ENCODE assay signal across 15 mouse cellular contexts in the genomic region with DNA sequence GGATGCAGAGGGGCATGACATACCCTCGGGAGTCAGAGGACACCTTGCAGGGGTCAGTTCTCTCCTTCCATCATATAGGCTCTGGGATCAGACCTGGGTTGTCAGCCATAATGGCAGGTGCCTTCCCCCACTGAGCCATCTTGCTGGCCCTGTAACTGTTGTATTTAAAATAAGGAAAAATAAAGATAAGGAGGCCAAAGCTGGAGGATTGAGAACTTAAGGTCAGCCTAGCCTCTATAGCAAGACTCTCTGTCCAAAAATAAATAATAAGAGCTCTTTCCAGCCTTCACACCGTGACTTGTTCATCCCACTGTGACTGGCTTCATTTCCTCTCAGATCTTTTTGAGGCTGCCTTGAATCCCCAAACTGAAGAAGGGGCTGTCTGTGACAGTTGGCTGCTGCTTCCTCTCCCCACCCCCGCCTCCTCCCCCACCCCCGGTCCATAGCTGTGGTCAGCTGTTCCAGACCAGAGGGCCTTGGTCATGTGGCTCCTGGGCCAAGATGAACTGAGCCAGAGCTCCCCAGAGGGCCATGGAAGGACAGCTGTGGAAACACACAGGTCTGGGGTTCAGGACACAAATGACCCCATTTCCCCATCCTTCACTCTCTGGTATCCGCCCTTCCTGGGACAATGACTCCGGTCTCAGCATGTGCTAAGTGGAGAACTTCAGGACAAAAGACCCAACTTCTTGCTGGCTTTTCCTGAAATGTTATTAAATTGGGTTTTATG.
DNase-seq lines count a peak whose midpoint lies in the region; ATAC-seq and TF ChIP-seq lines count a peak whose summit lies in the region.
"Had no signal": no experiment of that assay in that cellular context is flagged by ENCODE, and none has a peak within 500 bp of the region (broad histone marks: within the 10 kb centered on the region; RNA-seq: fewer than 3 reads in every experiment).

No protein-coding gene starts in this region.

- H3ac ChIP-seq in myocyte (ENCODE audit: control insufficient read depth, insufficient read length), result no peak overlapping the region

- no peak for ATAC-seq in liver, postnatal 0 days

- peaks cover 6% of the 10 kb centered on the region for H3K9me3 ChIP-seq in liver, postnatal 0 days (ENCODE audit: low read length)
- H3K9me3 ChIP-seq: lung, embryonic 15.5 days; stomach, embryonic 15.5 days had no signal

- no peak for DNase-seq in liver, adult 2 months (ENCODE audit: extremely low read depth, low read depth, low spot score)
- DNase-seq in liver, postnatal 0 days, result no peak
- DNase-seq in gastrocnemius, postnatal 25 days, result peak; percentile 80
- DNase-seq in kidney, adult 2 months, result peak; percentile 80
- DNase-seq in cerebellum, postnatal 10 days, result no peak
- no peak for DNase-seq in urinary bladder, postnatal 14 days (ENCODE audit: low spot score)
- DNase-seq in right cerebral cortex, postnatal 36 days (ENCODE audit: low spot score in 2 of 2), result no peak
- DNase-seq: adrenal gland, adult 8-10 months; right cerebral cortex, postnatal 4 days had no signal

- 0 out of 2 replicates have a peak, but pooled peaks cover 3% of the 10 kb centered on the region for H3K4me1 ChIP-seq in liver, adult 2 months (ENCODE audit: control insufficient read depth, insufficient read depth, low read length)
- H3K4me1 ChIP-seq in liver, postnatal 0 days (ENCODE audit: insufficient read depth), result no peaks in the 10 kb centered on the region
- no peaks in the 10 kb centered on the region for H3K4me1 ChIP-seq in kidney, adult 2 months (ENCODE audit: control insufficient read depth, insufficient read depth, low read length)
- H3K4me1 ChIP-seq: stomach, embryonic 15.5 days had no signal

- no peak overlapping the region for H3K4me2 ChIP-seq in liver, postnatal 0 days (ENCODE audit: low read depth, low read length)
- H3K4me2 ChIP-seq in myocyte (ENCODE audit: low read depth), result no peak overlapping the region
- H3K4me2 ChIP-seq: limb, embryonic 15.5 days; lung, embryonic 15.5 days; stomach, embryonic 15.5 days had no signal

- H3K27me3 ChIP-seq in liver, adult 2 months (ENCODE audit: control insufficient read depth, insufficient read depth, low read length), result no peaks in the 10 kb centered on the region
- no peaks in the 10 kb centered on the region for H3K27me3 ChIP-seq in liver, postnatal 0 days (ENCODE audit: insufficient read depth, low read length)
- no peaks in the 10 kb centered on the region for H3K27me3 ChIP-seq in kidney, adult 2 months (replicated peaks; ENCODE audit: control insufficient read depth, insufficient read depth, low read length)
- no peaks in the 10 kb centered on the region for H3K27me3 ChIP-seq in myocyte (ENCODE audit: control insufficient read depth, insufficient read depth, insufficient read length)
- H3K27me3 ChIP-seq: limb, embryonic 15.5 days; lung, embryonic 15.5 days; stomach, embryonic 15.5 days had no signal

- 72% methylated on average over 6 of the region's 6 CpGs for WGBS in liver, adult 2 months
- 60% methylated on average over 6 of the region's 6 CpGs for WGBS in liver, postnatal 0 days (ENCODE audit: insufficient replicate concordance)
- 52% methylated on average over 6 of the region's 6 CpGs for WGBS in kidney, adult 2 months

- no peak for TF ChIP-seq POLR2A in liver, adult 2 months (IDR thresholded peaks at IDR 0.05; ENCODE audit: extremely low read depth, insufficient read depth, low read length)
- no peak for TF ChIP-seq POLR2A in kidney, adult 2 months (IDR thresholded peaks at IDR 0.05; ENCODE audit: low read depth, low read length)
- no peak for TF ChIP-seq POLR2A in myocyte (IDR thresholded peaks at IDR 0.05; ENCODE audit: insufficient read length, low read depth)

- H3K4me3 ChIP-seq in liver, adult 2 months (ENCODE audit: insufficient read depth, low read depth, low read length), result no peak overlapping the region
- H3K4me3 ChIP-seq in liver, postnatal 0 days (ENCODE audit: low read depth, low read length), result no peak overlapping the region
- no peak overlapping the region for H3K4me3 ChIP-seq in kidney, adult 2 months (ENCODE audit: insufficient read depth, low read depth, low read length)
- no peak overlapping the region for H3K4me3 ChIP-seq in myocyte
- H3K4me3 ChIP-seq: erythroblast, embryonic 14.5 days; left cerebral cortex, adult 2 months; limb, embryonic 15.5 days; lung, embryonic 15.5 days; stomach, embryonic 15.5 days had no signal

- TF ChIP-seq EP300 in liver, postnatal 0 days (IDR thresholded peaks at IDR 0.05; ENCODE audit: low read depth), result no peak

- no peaks in the 10 kb centered on the region for H3K36me3 ChIP-seq in liver, adult 2 months (ENCODE audit: control insufficient read depth, insufficient read depth, low read length)
- H3K36me3 ChIP-seq in liver, postnatal 0 days (replicated peaks; ENCODE audit: insufficient read depth, low read length), result no peaks in the 10 kb centered on the region
- no peaks in the 10 kb centered on the region for H3K36me3 ChIP-seq in kidney, adult 2 months (ENCODE audit: control insufficient read depth, insufficient read depth, low read length)
- H3K36me3 ChIP-seq in myocyte (ENCODE audit: control insufficient read depth, insufficient read depth), result no peaks in the 10 kb centered on the region
- H3K36me3 ChIP-seq: limb, embryonic 15.5 days; lung, embryonic 15.5 days; stomach, embryonic 15.5 days had no signal

- H3K9ac ChIP-seq in liver, adult 2 months (ENCODE audit: low read depth, low read length), result no peak overlapping the region
- H3K9ac ChIP-seq in liver, postnatal 0 days (replicated peaks), result no peak overlapping the region
- H3K9ac ChIP-seq: limb, embryonic 15.5 days; lung, embryonic 15.5 days; stomach, embryonic 15.5 days had no signal

- H3K79me2 ChIP-seq in liver, adult 2 months (ENCODE audit: control insufficient read depth, insufficient read depth, low read length), result no peaks in the 10 kb centered on the region
- H3K79me2 ChIP-seq in myocyte (ENCODE audit: control insufficient read depth, insufficient read depth), result no peaks in the 10 kb centered on the region

- no peak for TF ChIP-seq CTCF in liver, adult 2 months (IDR thresholded peaks at IDR 0.05; ENCODE audit: low read depth, low read length)
- no peak for TF ChIP-seq CTCF in liver, postnatal 0 days (IDR thresholded peaks at IDR 0.05; ENCODE audit: low read depth)
- no peak for TF ChIP-seq CTCF in kidney, adult 2 months (conservative IDR thresholded peaks at IDR 0.05; ENCODE audit: insufficient read depth, insufficient read length, low read depth, low read length)

- H3K27ac ChIP-seq in liver, adult 2 months (replicated peaks; ENCODE audit: insufficient read depth, low read depth, low read length), result peak overlapping the region; percentile 29; the same call in 1 of the 2 replicates
- H3K27ac ChIP-seq in liver, postnatal 0 days (ENCODE audit: low read depth), result no peak overlapping the region
- H3K27ac ChIP-seq in kidney, adult 2 months (ENCODE audit: insufficient read depth, low read depth, low read length), result peak overlapping the region; percentile 37; the same call in 1 of the 2 replicates
- H3K27ac ChIP-seq: left cerebral cortex, adult 2 months; limb, embryonic 15.5 days; lung, embryonic 15.5 days; stomach, embryonic 15.5 days had no signal

TF ChIP-seq in myocyte, 11 proteins besides CTCF, POLR2A, EP300 and RAD21:
- TF ChIP-seq REST (IDR thresholded peaks at IDR 0.05; ENCODE audit: insufficient read depth, insufficient read length), result no peak
- TF ChIP-seq USF1 (IDR thresholded peaks at IDR 0.05; ENCODE audit: low read depth), result peak; percentile 57
- TF ChIP-seq TCF3 (IDR thresholded peaks at IDR 0.05; ENCODE audit: insufficient read length, low read depth), result peak; percentile 39
- TF ChIP-seq MYOD1 (IDR thresholded peaks at IDR 0.05; ENCODE audit: control insufficient read depth in 1 of 3, insufficient read length in 2 of 3, low read depth in 2 of 3), result peak in 2 of 3 experiments; percentile 74 to 81
- TF ChIP-seq TCF12 (IDR thresholded peaks at IDR 0.05; ENCODE audit: insufficient read depth, poor library complexity, severe bottlenecking), result peak; percentile 10
- no peak for TF ChIP-seq E2F4 (IDR thresholded peaks at IDR 0.05; ENCODE audit: insufficient read depth)
- TF ChIP-seq POLR2AphosphoS2 (IDR thresholded peaks at IDR 0.05; ENCODE audit: insufficient read length, low read depth), result no peak
- peak in 2 of 3 experiments; percentile 32 to 81 for TF ChIP-seq MYOG (IDR thresholded peaks at IDR 0.05; ENCODE audit: control insufficient read depth in 1 of 3, insufficient read depth in 1 of 3, insufficient read length in 2 of 3, low read depth in 2 of 3)

Comparison
In these comparisons a context has a peak if more than half of its experiments do, and no peak if none do; other contexts are left out.
1. DNase-seq: peak in gastrocnemius, postnatal 25 days (single experiment) and kidney, adult 2 months (single experiment); none in liver, adult 2 months (single experiment), liver, postnatal 0 days (single experiment), cerebellum, postnatal 10 days (0 of 2), urinary bladder, postnatal 14 days (single experiment) and right cerebral cortex, postnatal 36 days (0 of 2).